Mouse (Mus musculus) urinary bladder, postnatal 25 days (tissue): ENCODE data around the gene Dhdds.

Experiments
- DNase-seq: peaks from one replicate; pipeline ENCODE4 v3.0.0; 2022; ENCODE audit warnings: low spot score

Gene Dhdds

DNA sequence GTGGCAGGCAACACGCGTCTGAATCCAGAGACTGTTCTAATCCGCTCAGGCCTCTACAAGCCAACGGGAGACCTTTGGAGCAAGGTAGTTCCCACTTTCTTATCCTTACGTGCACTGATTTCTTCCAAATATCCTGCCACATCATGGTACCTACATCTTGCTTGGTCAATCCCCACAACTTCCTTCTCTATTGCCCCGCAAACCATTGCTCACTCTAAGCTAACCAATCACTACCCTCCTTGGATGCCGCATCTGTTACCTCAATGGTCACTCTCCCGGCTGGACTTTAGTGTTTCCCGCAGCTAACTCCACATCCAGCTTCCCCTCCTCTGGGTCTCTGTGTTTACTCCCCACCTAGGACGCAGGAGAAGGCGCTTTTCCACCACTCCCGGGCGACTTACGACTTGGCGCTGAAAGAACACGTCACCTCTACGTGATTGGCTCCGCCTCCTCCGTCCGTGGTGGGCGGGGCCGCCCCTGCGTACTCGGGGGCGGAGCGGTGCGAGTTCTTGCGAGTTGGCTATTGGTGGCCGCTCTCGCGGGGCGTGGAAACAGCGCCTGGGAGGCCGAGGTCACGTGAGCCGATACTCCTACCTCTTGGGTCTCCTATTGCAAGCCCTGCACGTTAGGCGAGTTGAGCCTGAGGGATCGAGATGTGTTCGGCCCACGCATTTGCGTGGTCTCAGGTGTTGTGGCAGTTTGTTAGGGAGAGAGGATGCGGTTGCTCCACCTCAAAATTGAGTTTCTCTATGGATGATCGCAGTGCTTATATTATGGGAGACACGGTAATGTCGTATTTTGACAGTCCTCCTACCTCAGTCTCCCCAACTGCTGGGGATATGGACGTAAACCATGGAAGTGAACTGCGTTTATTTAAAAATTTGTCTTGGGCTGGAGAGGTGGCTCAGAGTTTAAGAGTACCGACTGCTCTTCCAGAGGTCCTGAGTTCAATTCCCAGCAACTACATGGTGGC is at the start of gene Dhdds:
Gene Dhdds (minus strand): TSS at position 453 of the 973 bp plus-strand sequence.
- peak; percentile 92 for DNase-seq

DNA sequence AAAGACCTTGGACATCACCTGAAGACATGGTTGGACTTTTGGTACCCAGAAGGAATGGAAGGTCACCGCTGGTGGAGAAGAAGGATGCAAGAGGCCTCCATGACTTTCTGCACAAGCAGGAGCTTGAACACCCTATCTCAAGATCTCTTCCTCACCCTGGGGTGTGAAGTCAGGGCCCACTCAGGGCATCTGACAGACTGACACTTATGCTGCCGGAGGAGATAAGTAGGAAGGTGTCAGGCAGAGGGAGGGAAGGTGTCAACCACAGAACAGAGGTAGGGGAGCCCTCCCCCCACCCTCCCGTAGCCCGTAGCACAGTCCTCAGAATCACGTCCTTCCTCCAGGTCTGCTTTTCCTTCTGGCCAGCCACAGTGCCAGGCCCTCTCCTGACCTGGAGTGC is 46.9 kb upstream of the Dhdds start:
- no peak for DNase-seq

DNA sequence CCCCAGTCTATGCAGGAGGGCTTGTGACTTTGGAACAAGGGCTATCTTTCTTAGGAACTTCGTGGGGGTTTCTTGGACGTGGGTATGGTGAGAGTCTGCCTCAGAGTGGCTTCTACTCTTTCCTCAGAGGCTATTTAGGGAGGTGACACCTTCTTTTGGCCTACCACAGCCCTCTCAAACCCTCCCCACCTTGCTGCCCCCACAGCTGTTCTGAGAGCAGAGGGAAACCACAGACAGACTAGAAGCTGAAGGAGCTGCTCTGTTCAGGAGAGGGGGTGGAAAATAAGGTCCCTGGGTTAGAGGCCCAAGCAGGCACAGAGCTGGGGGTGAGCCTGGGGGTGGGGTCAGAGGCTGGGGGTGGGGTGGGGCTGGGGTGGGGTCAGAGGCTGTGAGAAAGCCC is 42.3 kb upstream of the Dhdds start:
- no peak for DNase-seq

DNA sequence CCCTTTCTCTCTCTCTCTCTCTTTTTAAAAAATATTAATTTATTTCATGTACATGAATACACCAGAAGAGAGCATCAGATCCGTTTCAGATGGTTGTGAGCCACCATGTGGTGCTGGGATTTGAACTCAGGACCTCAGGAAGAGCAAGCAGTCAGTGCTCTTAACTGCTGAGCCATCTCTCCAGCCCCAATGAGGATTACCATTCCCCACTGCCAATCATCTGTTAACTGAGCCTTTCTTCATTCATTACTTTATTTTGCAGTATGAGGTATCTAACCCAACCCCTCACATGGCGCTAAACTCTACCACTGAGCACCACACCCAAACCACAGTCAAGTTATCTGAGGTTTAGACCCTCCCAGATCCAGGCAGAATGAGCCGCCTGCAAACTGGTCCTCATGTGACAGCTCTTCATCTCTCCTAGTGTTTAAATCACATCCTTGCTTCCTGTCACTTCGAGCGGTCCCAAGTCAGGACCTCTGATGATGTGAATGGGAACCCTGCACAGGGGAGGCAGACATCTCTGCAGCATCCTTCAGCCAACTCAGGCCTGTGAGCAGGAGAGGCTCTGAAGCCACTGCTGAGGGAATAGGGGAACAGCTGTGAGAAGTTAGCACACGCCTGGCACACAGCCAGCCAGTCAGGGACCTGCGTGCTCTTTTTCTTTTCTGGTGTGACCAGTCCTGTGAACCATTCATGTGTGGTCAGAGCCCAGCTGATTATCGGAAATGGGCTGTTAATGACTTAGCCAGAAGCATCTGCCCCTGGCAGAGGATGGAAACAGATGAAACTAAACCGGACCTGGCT is 40.8 kb upstream of the Dhdds start:
- DNase-seq = no peak

DNA sequence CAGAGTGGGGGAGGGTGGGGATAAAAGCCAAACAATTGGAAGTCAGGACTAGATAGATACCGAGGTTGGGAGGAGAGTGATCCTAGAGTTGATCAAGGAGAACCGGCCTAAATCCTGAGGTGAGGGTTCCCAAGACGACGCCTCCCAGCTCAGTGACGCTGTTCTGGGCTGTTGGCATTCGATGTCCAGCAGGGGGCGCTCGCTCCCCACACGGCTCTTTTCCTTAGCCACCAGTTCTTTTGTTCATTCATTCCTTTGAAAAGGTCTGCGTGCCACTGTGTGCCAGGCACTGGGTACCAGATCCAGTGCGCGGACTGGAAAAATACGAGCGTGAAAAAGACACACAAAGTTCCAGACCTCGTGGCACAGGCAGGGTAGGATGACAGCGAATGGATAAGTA is 35.2 kb upstream of the Dhdds start:
- peak; percentile 81 for DNase-seq

DNA sequence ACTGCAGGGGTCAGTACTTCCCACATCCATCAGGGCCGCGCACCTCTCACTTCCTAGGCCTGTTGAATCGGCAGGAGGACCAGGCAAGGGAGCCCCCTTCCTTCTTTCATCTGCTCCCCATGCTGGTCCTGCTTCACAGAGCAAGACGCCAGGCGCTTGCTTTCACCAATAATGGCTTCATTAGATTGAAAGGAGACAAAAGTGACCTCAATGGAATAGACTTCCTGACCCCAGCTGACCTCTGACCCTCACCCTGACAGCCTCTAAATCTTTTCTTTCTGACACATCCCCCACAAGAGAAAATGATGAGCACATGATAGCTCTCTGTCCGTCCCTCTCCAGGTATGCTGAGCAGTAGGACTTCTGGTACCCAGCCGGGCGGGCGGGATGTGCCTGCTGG is 25.1 kb upstream of the Dhdds start:
- DNase-seq = no peak

DNA sequence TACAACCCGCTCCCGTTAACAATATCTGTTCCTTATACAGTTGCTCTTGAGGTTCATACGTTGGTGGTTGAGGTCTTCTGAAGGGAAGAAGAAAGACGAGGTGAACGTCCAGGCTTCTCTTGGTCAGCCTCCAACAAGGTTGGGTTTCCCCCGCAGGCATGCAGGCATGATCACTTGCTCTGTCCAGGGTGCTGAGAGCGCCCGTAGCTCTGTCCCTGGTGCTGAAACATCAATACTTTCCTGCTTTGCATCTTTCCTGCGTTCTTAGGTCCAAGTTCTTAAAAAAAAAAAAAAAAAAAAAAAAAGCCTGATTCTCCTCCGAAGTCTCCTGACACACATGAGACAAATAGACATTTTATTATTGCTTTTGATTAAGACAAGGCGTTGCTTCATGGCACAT is 19.9 kb upstream of the Dhdds start:
- DNase-seq = peak; percentile 78

DNA sequence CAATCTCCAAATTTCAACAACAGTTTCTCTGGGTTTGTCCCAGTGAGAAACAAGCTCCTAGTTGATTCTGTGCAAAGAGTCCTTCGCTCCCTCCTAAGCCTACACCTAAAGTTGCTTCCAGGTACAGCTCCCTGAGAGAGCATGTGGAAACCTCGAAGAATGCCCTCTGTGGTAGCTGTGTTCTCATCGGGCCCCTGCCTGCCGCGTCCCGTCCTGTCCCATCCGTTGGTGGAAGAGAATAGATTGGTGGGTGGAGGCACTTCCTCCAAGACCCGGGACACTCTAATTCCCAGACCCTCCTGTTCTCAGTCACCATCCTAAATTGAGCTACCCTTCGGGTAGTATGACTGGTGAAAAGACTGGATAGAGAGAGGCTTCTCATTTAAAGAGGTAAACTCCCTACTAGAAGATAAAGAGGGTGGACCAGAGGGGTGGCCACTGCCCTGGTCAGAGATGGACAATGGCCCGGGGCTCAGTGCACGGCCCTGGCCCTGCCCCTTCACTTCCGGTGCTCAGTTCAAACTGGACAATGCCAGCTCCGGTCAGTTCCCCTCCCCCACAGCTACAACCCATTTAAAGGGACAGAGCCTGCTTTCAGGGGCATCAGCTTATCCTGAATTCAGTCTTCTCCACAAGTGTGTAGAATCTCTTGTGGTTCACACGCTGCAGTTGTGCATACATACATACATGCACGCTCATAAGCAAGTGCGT is 19.1 kb upstream of the Dhdds start:
- no peak for DNase-seq

DNA sequence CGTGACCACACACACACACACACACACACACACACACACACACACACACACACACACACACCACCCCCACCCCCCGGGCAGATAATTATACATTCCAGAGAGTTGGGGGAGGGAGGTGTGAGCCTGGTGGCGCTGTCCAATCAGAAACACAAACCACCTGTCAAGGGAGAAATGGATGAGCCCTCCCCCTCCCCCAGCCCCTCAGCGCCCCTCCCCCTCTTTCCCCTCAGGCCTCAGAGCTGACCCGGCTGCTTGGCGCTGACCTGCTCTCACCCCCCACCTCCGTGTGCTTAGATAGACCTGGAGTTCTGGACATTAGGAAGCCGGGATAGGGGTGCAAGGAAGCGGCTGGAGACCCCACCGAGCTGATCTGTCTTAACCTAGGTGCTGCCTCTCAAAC is 18.5 kb upstream of the Dhdds start:
- no peak for DNase-seq

DNA sequence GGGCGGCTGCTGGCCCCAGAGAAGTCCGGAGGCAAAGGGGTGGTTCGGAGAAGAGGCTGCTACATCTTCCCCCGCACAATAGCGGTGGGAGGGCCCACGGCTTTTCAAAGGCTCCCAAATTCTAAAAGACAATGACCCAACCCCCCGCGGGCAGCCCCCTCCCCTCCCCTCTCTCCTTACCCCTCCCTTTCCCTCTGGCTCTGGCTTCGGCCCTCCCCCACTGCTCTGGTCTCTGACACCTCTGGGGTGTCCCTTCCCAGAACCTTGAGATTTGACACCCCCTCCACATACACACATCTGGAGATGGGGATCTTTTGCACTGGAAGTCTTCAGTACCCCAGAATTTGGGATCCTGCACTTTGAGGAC is 18.0 kb upstream of the Dhdds start, which contains the start of gene Lin28a:
Gene Lin28a (minus strand): TSS at position 63 of the 367 bp plus-strand sequence.
- DNase-seq = no peak

DNA sequence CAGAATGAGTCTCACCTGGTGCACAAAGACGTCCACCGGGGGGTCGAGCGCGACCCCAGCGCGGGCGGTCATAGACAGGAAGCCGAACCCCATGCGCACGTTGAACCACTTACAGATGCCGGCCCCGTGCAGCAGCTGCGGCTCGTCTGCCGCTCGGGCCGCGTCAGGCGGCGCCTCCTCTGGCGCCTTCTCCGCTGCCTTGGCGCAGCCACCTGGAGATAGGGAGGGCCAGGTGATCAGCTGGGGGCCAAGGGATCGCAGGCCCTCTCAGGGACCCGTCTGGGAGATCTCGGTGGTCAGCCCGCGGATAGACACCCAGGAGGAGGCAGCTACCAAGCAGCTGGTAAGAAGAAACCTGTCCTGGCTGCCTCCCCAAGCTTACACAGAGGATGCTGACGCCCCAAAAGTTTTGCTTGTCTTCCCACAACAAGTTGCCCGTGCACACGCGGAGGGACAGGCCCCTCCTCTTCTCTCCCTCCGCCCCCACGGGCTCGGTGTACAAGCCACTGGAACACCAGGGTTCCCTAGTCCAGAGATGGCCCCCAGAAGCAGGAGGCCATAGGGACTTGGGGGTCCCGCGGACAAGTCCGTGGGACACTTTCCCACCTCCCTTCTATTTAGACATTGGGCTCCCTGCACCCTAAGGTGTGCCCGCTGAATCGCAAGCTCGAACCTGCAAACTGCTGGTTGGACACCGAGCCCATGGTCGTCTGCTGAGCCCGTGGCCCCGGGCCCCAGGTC is 17.5 kb upstream of the Dhdds start:
- DNase-seq = no peak

DNA sequence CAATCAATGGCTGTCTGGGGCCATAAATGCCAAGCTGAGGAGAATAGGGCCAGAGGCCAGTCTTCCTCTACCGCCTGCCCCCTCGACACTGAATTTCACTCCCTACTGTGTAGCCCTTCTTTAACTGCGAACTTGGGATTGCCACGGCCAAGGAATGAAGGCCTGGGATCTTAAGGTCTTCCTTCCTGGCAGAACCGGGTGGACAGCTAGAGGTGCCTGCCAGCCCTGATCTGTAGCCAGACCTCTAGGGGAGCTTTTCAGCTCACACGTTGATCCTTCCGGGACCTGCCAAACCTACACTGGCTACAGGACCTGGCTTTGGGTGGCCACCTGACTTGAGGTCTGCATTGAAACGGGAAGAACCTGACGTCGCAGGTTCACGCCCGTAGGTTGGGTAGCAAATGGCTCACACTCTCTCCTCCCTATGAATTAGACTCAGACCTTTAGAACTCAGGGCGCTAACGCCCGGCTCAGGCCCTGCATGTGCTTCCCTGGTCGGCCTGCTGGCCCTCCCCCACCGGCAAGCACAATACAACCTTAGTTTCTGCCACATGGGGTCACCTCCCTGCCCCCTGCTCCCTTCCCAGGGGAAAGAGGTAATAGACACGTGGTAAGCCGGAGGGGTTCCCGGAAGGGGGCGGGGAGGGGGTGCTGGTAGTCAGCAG is 16.6 kb upstream of the Dhdds start:
- DNase-seq = no peak

DNA sequence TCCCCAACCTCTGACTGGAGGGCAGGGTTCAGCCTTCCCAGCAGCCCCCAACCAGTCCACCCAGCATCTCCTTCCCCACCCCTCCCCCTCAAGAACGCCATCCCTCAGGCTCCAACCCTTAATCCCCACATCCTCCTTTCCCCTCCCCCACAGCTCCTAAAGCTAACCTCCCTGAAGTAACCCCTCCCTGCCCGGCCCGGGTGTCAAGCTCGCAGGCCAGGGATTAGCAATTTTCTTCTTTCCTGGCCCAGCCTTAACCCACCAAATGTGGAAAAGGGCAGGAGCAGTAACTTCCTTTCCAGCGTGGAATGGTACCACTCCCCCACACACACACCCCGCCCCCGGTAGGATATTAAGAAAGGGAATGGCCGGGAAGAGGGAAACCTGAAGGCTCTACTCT is 16.0 kb upstream of the Dhdds start:
- DNase-seq = no peak

DNA sequence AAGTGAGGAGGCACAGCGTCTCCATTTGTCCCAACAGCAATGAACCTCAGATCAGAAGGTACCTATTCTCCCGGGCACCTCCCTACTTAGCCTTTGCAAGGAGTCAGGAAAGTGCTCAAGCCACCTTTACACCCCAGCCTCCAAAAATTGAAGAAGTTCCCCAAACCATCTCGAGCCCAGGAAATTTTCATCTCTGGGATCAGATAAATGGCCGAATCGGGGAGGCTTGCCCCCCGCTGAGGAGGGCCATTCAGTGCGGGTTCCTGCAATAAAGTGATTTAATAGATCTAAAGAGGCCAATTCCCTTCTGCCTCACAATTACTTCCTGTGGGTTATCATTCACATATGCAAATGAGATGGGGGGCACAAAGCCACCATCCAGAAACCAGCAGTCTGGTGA is 15.5 kb upstream of the Dhdds start:
- DNase-seq = no peak

DNA sequence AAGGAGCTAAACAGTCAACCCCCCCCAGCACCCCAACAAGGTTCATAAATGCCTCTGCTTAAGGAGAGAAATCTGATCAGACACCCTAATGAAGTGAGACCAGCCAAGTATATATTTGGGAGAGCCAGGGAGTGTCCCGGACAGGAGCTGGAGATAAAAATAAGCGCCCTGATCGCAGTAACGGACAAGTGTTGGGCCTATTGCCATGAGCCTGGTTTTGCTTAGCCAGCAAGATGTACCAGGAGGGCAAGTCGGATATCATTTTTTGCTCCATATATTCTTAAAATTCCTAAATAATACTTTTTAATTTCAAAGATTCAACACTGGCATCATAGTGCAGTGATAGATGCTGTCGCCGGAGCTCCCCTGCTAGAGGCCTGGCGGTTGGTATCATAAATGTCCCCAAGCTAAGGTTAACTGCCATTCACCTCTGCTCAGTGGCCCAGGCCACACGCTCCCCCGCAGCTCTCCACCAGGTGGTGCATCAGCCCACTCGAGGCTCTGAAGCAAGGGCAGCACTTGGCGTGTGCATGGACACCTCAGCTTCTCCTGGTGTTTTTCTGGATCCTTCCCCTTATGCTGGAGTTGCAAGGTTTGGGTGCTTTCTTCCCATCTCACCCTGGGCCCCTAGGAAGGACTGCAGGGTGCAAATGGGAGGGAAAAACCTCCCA is 12.3 kb upstream of the Dhdds start:
- DNase-seq = no peak

DNA sequence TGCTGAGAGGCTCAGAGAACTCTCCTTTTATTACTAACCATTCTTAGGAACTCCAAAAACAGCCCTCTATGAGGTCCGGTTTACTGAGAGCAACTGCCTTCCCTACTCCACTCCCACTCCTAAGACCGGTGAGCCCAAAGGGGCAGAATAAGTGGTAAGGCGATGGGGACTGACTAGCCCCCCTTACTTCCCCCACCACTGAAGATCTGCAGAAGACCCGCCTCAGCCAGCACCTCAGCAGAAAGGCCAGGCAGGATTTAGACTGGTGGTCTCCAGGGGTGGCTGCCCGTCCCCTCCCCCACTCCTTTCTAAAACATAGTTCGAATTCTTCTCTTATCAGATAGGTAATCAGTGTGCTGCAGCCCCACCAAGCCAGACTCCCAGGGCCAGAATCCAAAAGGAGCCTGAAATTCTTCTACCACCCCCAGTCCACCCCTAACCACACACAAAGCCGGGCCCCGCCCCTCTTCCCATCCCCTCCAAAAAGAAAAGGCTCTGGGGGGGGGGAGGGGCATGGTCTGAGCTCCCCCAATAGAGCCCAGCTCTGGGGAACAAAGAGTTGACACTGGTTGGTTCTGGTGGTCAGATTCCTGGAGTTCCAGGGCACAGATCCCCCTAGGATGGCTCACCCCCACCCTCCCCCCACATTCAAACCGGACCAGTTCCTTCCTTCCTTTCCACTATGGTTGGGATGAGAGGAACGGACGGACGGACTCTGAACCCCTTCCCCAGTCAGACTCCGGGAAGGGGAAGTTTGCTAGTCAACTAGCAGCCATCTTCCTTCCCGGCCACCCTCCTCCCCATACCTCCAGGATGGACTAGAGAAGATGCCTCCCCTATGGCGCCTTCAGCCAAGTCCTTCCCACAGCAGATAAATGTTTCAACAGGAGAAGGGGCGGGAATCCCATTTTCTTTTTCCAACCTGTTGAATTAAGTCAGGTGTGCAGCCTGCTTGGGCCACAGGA is 11.0 kb upstream of the Dhdds start:
- no peak for DNase-seq

DNA sequence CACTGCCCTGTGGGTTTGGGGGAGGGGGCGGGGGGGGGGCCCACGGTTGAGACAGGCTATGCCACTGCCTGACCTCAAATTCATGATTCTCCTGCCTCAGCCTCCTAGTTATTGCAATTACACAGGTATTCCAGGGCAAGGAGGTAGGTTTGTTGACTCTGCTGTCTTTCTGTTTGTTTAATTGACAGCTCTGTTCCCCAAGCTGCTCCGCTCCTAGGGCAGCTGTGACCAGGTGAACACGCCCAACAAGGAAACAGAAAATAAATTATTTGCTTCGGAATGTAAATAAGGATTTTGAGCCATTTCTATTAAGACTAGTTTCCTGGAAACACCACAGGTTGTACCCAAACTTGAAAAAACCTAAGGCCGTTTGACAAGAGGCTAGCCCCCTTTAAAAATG is 9.0 kb upstream of the Dhdds start:
- DNase-seq = no peak

DNA sequence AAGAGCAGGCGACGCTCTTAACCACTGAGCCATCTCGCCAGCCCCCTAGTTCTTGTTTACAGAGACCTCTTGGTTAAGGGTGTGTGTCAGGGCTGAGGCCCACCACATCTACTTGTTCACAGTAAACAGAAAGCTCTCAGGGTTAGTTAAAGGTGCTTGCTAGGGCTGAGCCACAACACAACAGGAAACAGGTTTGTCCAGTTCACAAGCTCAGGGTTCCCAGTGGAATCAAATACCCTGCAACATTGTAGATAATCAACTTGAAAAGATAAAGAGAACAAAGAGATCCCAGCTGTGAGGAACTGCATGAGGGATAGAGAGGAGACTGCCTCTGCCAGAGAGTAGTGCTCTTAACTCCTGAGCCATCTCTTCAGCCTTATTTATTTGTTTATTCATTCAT is 6.1 kb upstream of the Dhdds start:
- no peak for DNase-seq

DNA sequence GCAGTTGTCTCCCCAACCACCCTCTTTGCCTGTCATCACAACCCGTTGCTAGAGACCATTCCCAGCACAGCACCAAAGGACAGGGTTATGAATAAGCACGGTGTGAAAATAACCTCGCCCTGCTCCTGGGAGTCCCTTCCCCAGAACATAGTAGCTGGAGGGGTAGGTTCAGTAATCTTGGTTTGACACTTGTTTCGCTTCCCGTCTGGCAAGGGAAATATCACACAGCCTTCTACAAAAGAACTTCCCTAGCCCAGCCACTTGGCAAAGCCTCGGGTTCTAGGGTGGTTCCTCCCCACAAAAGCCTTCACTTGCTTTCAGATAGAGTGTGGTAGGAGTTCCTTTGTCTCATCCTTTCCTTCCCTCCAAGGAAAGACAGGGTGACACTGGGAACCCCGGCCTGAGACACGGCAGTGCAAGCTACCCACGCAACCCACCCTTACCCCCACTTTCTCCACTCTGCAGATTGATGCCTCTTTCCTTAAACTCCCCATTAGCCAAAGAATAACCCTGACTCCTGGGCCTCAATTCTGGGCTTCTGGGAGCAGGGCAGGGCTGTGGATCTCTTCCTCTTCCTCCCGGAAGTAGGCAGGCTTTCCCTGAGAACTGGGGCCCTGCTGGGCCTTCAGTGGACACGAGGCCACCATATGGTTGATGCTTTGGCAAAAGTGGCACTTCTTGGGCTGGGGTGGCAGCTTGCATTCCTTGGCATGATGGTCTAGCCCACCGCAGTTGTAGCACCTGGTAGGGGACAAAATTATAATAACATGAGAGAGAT is 5.1 kb upstream of the Dhdds start:
- no peak for DNase-seq
